Mouse (Mus musculus) splenic B cell, adult 2 months (primary cell): ENCODE measurements around the gene Bglap2.
"Not testable (repeated sequence)": the region's sequence is repeated elsewhere in the genome, so short reads cannot be mapped to it uniquely, and the experiment has no call there.

ENCODE experiments used
- DNase-seq: peaks from one replicate; pipeline ENCODE4 v3.0.0-alpha.2; 2011; ENCODE audit warnings: low read depth, low spot score
- H3K27me3 ChIP-seq: 2 replicates; pipeline ENCODE4 v1.6.1; 2012; ENCODE audit warnings: mild to moderate bottlenecking, low read length, moderate library complexity, mixed read lengths; ENCODE audit not compliant: control insufficient read depth, poor library complexity, insufficient read depth, severe bottlenecking
- H3K36me3 ChIP-seq: 2 replicates; pipeline ENCODE4 v1.6.1; 2012; ENCODE audit warnings: mild to moderate bottlenecking, low read length, moderate library complexity, mixed read lengths; ENCODE audit not compliant: control insufficient read depth, poor library complexity, insufficient read depth, severe bottlenecking

Bglap2 gene

DNA sequence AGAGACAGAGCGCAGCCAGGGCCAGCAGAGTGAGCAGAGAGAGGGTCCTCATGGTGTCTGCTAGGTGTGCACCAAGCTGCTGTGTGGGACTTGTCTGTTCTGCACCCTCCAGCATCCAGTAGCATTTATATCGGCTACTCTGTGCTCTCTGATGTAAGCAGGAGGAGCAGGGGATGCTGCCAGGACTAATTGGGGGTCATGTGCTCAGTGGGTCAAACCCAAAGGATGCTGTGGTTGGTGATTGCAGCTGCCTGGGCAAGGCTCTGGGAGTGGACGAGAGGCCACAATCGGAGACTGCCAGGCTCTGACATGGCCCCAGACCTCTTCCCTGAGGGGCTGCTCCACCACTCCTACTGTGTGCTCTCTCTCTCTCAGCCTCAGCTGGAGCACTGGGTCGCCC lies at the start of gene Bglap2:
Bglap2 (minus strand) TSS at position 101 of the 400 bp plus-strand sequence.
- DNase-seq, H3K36me3 ChIP-seq: not testable (repeated sequence)

DNA sequence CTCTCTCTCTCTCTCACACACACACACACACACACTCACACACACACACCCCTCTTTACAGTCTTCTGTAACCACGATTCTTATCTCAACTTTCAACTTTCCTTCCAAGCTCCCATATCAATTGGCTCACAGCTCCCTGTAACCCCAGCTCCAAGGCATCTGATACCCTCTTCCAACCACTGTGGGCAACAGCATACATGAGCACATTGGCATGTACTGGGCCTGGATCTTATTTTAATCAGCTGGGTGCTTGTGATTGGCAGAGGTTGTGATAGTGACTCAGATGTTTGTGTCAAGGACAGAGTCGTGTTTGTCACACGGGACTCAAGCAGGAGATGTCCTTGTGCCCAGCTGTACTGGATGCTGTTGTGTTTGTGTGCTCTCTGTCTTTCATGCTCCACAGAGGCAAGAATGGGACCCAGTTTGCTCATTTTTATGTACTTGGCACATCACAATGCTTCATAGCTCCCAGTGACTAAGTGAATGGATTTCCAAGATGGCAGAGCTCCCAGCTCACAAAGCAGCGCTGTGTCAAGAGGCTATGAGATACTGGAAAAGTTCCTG lies 48.9 kb upstream of the Bglap2 start:
- no peaks in the 10 kb centered on the region for H3K36me3 ChIP-seq
- H3K27me3 ChIP-seq = no peaks in the 10 kb centered on the region
- DNase-seq = no peak

More for the DNA sequence above, at the start of gene Bglap2:
- H3K27me3 ChIP-seq = not testable (repeated sequence)

DNA sequence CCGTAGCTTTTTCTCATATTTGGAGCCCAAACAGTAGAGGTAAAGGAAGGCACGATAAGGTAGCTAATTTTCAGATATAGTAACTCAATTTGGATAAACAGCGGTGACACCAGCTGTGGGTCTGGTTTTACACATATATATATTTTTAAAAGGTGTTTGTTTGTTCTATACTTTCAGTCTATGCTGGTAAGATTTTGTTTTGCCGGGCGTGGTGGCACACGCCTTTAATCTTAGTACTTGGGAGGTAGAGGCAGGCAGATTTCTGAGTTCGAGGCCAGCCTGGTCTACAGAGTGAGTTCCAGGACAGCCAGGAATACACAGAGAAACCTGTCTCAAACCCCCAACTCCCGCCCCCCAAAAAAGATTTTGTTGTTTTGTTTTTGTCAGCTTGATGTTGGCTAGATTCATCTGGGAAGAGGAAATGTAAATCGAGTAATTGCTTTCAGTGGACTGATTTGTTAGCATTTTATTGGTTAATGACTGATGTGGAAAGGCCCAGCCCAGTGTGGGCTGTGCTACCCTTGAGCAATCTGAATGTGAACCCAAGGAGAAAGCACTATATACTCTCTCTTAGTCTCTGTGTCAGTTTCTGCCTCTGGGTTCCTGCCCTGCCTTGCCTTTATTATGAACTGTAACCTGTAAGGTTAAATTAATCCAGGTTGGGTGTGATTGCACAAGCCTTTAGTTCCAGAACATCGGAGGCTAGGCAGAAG lies 47.4 kb upstream of the Bglap2 start:
- DNase-seq = no peak
- no peaks in the 10 kb centered on the region for H3K27me3 ChIP-seq
- H3K36me3 ChIP-seq = no peaks in the 10 kb centered on the region; the same call in 1 of the 2 replicates

DNA sequence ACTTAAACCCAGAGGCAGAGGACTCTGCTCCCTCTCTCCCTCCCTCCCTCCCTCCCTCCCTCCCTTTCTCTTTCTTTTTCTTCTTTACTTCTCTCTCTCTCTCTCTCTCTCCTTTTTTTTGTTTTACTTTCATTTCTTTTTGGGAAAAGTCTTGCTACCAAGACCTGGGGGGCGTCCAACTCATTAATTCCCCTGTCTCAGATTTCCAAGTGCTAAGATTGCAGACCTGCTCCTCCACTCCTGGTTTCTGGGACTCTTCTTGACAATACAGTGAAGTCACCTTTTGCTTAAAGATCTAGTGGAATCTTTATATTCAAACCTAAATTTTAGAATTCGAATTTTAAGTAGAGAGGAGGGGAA lies 46.8 kb upstream of the Bglap2 start:
- H3K27me3 ChIP-seq = no peaks in the 10 kb centered on the region
- H3K36me3 ChIP-seq = no peaks in the 10 kb centered on the region; the same call in 1 of the 2 replicates
- no peak for DNase-seq

DNA sequence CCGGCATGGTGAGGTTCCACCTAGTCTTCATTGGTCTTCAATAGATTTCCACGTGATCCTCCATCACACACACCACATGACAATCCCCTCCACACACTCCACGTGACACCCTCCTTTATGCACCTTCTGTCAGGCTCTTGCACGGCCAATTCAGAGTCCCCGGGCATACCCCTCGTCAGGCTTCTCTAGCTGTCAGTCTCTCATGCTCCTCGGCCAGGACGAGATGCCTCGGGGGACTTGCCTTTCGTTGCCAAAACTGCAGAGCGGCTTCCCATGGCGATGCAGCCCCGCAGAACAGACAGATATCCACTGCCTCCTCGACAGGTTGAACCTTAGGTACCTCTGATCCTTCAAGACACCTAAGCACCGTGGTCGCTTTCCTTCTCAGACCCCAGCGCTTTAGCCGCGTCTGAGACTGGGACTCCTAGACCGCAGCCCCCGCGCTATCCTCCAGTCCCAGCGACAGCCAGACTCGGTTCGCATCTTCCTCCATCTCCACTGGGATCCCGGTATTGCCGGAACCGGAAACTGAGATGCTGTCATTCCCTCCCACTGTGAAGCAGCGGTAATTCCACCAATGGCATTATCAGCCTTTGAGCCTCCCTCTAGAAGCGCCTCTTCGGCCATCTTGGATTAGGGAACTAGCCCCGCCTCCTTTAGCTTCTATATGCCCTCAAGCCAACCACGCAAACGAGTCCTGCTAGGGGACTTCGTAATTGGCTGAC lies 46.3 kb upstream of the Bglap2 start, which contains the start of gene Slc25a44:
Slc25a44 (minus strand) TSS at position 535 of the 725 bp plus-strand sequence.
- Histone ChIP-seq H3K27me3 (no peaks in the 10 kb centered on the region), H3K36me3 (no peaks in the 10 kb centered on the region; the same call in 1 of the 2 replicates)
- peak; percentile 96 for DNase-seq

DNA sequence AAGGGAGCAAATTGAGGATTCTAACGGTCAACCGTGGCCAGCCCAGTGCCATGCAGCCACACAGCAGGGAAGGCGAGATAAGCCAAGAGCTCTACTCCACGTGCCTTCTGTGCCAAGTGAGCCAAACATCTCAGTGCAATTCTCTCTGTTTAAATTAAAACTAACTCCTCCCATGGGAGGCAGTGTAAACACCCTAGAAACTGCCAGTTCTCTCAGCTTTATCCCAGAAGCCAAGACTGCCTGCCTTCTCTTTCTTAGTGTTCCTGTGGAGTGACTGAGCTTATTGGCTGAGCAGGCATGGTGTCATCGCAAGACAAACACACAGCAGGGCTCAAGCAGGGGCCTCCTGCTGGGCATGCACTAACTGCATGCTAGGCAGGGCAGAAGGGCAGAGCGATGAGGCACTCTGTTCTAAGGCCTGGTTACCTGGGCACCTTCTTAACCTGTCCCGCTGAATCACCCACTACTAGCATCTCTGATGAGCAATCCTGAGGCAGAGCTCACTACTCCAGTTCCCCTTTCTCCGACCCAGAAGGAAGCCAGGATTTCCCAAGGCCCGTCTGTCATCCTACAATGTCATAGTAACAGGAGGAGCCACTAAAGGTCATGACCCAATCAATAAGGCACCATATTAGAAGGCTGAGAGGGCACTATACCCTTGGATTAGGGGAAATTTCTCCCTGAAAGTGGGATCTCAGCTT lies 43.7 kb upstream of the Bglap2 start:
- no peak for DNase-seq
- Histone ChIP-seq H3K36me3 (no peaks in the 10 kb centered on the region; the same call in 1 of the 2 replicates), H3K27me3 (no peaks in the 10 kb centered on the region)

DNA sequence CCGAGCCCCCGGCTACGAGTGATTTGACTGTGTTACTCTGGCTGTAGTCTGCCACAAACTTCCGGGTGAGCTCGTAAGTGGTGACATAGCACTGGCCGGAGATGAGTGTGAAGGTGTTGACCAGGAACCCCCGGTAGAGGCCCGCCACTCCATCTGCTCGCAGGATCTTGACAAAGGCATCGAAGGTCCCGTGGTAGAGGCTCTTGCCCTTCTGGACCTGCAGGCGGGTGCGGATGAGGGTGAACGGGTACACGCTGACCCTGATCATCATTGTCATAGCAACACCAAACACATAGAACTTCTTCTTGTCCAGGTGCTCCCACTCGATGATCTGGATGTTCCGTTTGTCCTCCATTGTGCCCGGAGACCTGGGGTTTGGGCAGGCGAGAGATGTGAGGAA lies 42.3 kb upstream of the Bglap2 start:
- Histone ChIP-seq H3K36me3 (no peaks in the 10 kb centered on the region; the same call in 1 of the 2 replicates), H3K27me3 (no peaks in the 10 kb centered on the region)
- no peak for DNase-seq

DNA sequence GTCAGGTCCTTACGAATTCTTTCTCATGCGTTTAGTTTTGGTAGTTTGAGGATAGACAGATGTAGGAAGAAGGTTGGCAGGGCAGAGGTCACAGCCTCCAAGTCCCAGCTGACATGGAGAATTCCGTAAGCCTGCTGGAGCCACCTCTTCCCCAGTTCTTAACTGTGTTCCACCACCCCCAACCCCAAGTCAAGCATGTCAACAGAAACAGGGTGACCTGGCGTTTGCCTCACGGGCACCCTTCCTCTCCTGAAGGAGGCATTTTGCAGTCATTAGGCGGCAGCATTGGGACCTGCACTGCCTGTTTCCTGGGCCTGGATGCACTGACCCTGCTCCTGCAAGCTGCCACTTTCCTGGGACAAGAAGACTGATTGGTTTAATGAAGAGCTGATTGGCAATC lies 39.5 kb upstream of the Bglap2 start:
- H3K36me3 ChIP-seq = no peaks in the 10 kb centered on the region; the same call in none of the 2 replicates
- no peaks in the 10 kb centered on the region for H3K27me3 ChIP-seq
- no peak for DNase-seq

DNA sequence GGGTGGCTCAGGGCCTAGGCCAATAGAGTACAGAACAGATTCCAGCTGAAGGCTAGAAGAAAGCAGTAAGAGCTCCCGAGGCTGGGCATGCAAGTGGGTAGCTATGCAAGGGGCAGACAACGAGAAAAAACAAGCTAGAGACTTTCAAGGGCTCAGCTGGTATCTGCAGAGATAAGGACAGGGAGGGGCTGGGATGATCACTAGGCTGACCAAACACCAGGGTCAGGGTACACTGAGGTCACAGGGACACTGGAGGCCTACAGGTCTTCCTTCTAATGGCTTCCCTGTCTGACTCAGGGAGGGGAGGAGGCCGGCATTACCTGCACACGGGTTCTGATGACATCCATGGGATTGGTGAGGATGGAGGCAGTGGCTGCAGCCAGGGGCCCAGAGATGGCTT lies 37.2 kb upstream of the Bglap2 start:
- no peak for DNase-seq
- H3K36me3 ChIP-seq = no peaks in the 10 kb centered on the region; the same call in none of the 2 replicates
- H3K27me3 ChIP-seq = no peaks in the 10 kb centered on the region

DNA sequence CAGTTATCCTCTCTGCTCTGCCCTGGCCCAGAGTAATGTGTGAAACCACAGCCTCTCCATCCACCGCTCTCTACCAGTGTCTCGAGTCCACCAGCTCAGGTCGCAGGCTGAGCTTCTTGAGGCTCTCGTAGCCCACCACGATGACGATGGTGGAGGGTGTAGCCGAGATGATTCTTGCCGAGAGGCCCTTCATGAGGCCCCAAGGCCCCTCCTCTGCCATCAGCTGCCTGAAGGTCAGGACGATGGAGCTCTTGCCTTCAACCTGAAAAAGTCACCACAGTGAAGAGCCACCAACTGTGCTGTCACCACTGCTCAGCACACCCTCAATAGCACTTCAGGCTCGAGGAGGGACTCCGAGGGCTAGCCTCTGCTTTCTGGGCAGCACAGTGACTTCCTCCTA lies 34.1 kb upstream of the Bglap2 start:
- no peaks in the 10 kb centered on the region; the same call in 1 of the 2 replicates for H3K36me3 ChIP-seq
- no peak for DNase-seq
- H3K27me3 ChIP-seq = no peaks in the 10 kb centered on the region

DNA sequence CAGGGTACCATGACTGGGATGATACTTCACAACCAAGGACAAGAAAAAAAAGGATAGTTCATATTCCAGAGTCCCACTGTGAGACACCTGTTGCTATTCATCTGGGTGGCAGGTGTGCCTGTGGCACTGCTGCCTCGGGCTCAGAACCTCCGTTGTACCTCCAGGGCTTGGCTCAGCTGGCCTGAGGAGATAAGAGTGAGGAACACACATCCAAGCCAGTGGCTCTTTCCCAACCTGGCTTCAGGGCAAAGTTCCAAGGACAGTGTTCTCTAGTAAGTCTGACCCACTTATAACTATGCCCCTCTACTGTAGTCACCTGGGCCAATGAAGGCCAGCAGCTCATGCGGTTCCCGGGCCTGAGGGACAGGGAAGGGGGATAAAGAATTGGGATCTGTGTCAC lies 33.2 kb upstream of the Bglap2 start:
- no peaks in the 10 kb centered on the region; the same call in 1 of the 2 replicates for H3K36me3 ChIP-seq
- no peak for DNase-seq
- H3K27me3 ChIP-seq = no peaks in the 10 kb centered on the region

DNA sequence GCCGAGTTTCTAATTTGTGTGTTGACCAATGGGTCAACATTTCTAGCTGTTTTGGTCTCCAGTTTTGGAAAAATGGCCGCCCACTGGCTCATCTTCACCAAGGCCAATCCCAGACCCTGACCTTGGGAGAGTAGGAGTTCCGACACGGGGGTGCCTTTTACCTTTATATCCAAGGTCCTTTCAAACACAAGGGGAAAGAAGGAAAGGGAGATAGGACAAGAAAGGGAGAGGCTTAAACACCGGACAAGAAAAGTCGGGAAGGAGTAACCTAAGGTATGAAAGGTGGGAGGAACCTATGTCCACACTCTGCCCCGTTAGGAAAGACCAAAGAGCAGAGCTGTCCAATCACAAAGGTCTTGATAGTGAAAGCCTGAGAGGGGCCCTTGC lies 32.1 kb upstream of the Bglap2 start:
- DNase-seq = no peak
- Histone ChIP-seq H3K27me3 (no peaks in the 10 kb centered on the region), H3K36me3 (no peaks in the 10 kb centered on the region; the same call in 1 of the 2 replicates)

DNA sequence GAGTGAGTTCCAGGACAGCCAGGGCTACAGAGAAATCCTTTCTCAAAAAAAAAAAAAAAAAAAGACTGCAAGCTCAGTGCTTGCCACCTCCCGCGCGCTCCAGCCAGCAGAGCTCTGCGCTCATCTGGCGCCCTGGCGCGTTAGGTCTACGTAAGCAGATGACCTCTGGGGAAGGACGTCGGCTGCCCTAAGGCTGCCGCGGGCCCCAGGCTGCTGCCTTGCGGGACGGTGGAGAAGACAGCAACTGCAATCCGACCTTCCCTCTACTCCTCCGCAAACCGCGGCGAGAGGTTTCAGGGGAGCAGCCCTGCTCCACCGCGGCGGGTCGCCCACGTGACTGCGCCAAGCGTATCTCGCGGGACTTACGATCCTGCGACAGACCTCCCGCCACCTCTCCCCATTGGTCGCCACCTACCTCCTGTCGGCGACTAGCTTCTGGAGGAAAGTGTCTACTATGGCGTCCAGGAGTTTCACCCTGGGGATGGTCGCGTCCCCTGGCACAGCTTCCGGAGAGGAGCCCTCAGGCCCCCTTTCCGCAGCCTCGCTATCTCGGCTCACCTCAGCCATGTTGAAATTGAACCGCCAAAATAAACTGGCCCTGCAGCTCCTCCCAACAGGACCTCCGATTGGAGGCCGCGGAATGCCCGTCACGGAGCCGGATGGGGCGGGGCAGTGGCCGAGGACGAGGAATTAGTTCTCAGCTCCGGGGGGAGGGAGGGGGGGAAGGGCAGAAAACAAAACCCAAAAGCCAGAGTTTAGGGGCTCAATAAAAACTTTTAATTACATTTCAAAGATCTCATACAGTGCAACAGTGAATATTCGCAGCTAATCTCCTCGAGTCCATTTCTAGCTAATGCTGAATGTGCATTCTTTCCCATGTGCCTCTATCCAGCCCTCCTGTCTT lies 31.5 kb upstream of the Bglap2 start, which contains the start of gene Pmf1:
Pmf1 (minus strand) TSS at position 591 of the 904 bp plus-strand sequence.
- Histone ChIP-seq H3K27me3 (no peaks in the 10 kb centered on the region), H3K36me3 (no peaks in the 10 kb centered on the region)
- DNase-seq = peak; percentile 92

DNA sequence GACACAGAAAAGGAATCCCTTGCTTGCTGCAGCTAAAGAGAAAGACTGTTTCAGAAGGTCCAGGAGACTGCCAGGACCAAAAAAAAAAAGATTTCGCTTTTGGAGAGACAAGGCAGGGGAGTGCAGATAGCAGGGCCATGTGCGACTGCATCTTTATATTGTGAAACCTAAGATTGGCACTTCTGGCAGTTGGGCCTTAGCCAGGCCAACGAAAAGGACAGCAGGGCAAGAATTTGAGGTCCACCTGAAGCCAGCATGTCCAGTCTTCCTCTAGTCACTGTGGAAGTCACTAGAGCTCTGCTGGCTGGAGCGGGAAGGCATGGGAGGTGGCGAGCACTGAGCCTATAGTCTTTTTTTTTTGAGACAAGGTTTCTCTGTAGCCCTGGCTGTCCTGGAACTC lies 30.5 kb upstream of the Bglap2 start:
- Histone ChIP-seq H3K27me3 (no peaks in the 10 kb centered on the region), H3K36me3 (no peaks in the 10 kb centered on the region)
- DNase-seq = no peak
